Mouse (Mus musculus) common myeloid progenitor, adult 5-6 weeks (primary cell): ENCODE measurements around the gene Lcp2. TPM values are rescaled to one million over a fixed set of nuclear protein-coding genes. Genes with fewer than 3 reads are reported as not detected.
"Not testable (repeated sequence)": the region's sequence is repeated elsewhere in the genome, so short reads cannot be mapped to it uniquely, and the experiment has no call there.

Experiments used
- ATAC-seq: replicated peaks from 2 replicates; pipeline ENCODE4 v1.8.0; 2016; ENCODE audit warnings: low read depth, mild to moderate bottlenecking, moderate TSS enrichment, inconsistent platforms; ENCODE audit not compliant: poor library complexity, severe bottlenecking
- total RNA-seq: library from RNA; stranded (forward); fragments of 200-1000, 187-1606 nt; gene quantifications from 2 replicates; pipeline ENCODE4 v1.2.3, GENCODE M21; 2017

The Lcp2 gene
- total RNA-seq, 1 experiment from 2014 or later = 32.6 TPM

DNA sequence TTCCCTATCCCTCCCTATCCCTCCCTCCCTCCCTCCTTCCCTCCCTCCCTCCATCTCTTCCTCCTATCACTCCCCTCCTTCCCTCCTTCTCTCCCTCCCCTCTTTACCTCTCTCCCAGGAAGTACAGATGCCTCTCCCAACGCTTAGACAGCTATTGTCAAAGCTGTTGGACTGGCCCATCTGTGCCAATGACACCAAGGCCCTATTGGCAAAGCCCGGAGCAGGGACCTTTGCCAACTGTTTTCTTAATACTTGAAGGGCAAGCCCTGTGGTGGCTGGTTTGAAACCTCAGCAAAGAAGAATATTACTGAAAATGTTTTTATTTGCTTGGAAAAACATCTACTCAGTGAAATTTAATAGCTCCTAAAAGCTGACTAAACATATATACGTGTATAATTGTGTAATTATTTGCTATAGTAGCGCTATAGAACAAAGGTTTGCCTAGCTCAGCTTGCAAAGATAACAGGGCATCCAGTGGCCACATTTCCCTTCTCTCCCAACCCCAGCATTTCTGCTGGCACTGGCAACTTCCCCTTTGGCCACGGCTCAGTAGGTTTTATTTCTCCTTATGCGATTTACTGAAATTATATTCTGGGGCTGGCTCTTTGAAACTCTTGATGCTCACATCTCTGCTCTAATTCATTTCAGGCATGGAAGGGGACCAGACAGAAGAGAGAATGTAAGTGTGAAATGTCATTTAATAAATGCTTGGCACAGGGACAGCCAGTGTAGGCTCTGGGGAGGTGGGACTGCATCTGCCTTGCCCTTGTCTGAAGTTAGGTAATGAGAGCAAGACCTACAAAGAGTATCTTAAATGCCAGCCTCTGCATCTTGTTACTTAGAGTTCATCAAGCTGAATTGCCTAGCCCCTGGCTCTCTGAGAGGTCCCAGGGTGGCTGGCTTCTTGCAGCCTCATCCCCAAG, 33.1 kb downstream of the Lcp2 start:
- ATAC-seq = peak; percentile 86

DNA sequence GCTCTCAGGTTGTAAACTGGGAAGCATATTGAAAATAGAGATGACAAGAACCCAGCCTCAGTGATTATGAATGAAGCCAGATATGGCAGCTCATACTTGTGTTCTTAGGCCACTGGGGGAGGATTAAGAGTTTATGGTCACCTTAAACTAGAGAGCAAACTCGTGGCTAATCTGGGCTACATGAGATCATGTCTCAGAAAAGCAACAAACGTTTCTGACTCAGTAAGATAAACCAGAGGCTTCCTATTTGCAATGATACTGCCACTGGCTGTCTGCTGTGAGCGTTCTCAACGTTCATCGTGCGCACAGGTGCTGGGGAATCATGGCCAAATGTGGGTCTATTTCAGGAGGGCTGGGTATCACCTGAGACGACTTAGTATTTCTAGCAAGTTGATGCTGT, 37.1 kb downstream of the Lcp2 start:
- ATAC-seq = no peak

DNA sequence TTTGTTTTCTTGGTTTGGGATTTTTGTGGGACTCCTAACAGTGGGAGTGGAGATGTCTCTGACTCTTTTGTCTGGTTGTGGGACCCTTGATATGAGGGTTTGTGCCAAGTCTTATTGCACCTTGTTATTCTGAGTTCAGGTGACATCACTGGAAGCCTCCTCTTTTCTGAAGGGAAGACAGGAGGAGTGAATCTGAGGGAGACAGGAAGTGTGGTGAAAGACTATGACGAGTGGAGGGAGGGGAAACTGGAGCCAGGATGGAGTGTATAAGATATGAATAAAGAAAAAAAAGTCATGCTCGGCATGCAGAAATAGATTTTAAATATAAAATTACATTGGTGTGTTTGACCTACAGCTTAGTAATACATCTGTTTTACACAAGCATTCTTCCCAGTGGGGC, 37.9 kb downstream of the Lcp2 start:
- no peak for ATAC-seq

DNA sequence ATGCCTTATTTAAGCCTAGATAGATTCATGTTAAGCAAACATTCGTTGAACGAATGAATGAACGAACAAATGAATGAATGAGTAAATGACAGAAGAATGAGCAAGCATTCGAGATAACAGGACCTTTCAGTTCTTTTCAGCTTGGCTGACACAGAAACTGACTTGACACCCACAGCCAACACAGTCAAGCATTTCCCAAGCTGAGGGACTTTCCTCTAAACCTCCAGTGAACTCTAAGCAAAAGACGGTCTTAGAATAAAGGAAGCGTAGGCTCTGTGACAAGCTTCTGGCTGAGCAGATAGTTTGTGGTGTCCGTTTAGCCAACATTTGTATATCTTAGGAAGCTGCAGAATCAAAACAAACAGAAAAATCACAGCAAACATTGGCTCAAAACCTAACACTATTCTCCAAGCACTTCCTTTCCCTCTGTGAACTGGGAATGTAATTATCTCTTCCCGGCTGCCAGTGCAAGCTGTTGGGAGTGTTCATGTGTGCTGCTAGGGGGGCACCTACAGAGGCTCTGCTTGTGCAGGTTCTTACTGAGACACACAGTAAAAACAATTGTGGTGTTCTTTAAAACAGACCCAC, 39.5 kb downstream of the Lcp2 start:
- ATAC-seq = no peak

DNA sequence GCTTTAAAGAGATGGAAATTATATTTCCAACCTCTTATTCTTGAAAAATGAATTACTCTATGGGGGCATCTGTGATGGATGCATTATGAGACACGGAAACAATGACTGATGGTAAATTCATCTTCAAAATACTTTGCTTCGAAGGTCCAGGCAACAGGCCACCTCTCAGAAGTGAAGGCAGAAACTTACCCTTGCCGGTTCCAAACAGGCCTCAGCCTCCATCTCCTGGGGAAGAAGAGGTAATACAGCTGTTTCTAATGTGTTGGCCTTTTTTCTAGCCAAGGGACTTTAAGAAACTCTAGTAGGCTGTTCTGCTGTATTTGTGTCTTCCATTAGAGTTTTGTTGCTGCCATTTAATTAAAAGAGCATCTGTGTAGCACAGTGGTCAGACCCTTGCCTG, 40.3 kb downstream of the Lcp2 start:
- ATAC-seq = no peak

DNA sequence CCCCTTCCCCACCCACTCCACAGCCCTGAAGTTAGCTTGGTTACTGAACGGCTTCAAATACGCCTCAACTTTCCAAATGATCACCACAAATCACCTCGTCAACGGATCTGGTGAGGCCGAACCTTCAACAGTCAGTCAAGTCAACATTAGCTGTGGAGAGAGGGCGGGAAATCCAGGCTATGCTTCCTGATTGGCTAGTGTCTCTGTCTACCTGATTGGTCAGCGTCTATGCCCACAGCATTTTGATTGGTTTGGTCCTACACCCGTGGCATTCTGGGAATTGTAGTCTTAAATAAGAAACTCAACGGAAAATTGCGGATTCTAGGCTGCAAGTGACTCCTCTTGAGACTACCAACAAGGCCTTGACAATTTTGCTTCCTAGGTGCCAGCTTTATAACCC, 51.7 kb downstream of the Lcp2 start, which contains the start of gene 4930469K13Rik:
Gene 4930469K13Rik, minus strand, starts transcription at position 133 of the 400 bp plus-strand sequence.
- peak; percentile 60; the same call in 1 of the 2 replicates for ATAC-seq

DNA sequence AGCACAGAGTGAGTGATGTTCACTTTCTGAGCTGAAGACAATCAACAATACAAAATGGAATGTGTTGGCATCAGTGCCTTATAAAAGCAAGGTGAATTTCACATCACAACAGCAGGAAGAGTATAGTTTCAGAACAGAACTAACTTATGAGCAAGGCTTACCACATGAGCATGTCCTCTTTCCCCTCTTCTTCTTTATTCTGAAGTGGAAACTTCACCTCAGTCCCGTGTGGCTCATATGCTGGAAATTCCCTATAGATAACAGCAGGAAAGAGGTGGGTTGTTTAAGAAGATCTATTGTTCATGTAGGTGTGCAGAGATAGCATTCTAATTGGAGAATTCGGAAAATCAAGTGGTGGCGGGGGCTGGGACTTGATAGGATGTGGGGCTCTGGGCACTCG, 55.1 kb downstream of the Lcp2 start:
- ATAC-seq = no peak

DNA sequence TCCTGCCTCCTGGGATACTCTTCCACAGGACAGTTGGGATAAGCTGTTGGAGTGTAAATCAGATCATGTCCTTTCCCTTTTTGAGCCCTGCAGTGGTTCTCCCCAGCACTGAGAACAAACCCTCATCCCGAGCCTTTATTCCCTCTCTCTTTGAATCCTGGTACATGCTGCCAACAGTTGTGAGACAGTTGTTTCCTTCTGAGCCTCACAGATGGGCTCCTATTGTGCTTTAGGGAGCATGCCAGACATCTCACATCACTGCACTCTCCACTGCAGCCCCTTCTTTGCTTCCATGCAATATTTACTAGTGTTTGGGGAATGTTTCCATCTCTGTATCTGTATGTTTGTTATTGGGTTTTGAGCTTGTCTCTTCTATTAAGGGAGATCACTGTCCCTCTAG, 58.2 kb downstream of the Lcp2 start:
- ATAC-seq = no peak

DNA sequence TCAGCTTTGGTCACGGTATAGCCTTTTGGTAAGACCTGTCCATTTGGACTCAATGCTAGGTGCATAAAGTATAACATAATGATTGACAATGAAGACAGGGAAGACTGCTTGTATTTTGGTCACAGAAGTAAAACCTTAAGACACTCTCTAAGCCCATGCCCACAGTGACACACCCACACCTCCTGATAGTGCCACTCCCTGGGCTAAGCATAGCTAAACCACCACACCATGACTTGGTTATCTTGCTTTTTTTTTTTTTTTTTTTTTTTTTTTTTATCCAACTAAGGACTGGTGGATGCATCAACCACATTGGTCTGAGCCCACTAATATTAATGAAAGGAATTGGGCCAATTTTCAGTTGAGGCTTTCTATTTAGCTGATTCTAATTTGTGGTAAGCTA, 62.5 kb downstream of the Lcp2 start:
- peak; percentile 88 for ATAC-seq

DNA sequence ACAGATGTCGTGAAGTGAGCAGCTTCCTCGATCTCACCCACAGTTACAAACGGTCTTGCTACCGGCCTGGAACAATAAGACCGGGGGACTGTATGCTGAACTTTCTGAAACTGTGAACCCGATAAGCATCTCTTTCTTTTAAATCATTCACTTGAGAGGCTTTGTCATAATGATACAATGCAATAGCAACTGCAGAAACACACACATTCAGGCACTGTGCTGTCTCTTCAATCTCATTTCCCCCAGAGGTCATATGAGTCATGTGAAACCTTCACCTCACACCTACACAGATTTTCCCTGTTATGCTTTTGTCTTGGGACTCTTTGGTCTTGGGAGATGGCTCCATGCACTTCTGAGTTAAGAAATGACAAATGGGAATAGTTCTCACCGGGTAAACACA, 65.2 kb downstream of the Lcp2 start:
- no peak for ATAC-seq

DNA sequence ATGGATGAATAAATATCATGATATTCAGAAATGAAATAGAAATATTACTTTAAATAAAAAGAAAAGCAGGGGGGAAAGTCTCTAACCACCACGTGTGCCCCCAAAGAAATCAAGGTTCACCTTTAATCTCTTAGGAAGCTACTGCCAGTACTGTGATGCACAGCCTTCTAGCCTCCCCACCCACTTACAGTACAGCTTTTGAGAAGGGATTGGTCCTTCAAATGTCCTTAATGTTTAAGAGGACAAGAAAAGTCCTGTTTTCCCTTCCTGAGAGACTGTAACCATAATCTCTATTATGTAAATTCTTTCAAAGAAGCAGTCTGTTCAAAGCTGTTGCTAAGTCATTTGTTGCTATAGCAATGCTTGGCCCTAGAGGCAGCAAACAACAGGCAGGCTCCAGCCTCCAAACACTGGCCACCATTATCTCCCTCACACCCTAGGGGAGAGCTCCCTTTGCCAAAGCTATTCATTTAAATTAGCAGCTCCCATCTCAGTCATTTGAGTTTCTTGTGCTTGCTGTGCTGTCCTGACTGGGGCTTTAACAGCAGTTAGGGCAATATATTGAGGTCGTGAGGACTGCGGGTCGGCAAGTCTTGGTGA, 66.2 kb downstream of the Lcp2 start:
- ATAC-seq = no peak

DNA sequence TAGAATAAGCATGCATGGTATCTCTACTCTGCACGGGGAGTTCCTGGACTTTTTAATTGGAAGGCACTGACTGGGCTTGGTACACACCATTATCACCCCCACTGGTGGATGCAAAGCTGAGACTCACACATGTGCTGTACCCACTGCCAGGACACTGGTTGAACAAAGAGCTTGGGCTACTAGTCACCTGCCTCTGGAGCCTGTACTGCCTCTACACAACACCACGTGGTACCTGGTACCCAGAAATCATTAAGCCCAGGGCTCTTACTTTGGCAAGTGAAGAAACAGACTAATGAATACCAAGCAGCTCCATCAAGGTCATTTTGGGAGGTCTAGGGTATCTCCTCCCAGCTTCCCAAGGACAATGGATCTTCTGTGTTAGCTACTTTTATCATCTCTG, 67.0 kb downstream of the Lcp2 start:
- no peak for ATAC-seq

DNA sequence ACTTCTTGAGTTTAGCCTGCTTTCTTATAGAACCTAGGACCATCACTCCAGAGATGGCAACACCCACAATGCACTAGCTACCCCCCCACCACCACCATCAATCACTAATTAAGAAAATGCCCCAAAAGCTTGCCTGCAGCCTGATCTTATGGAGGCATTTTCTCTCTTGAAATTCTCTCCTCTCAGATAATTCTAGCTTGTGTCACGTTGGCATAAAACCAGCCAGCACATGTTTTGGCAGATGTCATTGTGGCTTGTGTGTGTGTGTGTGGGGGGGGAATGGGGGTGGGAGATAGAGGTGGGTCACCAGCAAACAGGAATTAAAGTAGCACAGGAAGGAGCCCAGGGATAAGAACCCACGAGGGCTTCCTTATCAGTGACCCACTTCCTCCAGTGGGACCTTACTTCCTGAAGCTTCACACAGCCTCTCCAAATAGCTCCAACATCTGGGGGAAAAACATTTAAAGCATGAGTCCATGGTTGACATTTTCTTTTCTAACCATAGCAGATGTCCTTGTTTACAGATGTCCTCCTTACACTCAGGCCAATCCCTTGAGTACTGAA, 69.9 kb downstream of the Lcp2 start:
- peak; percentile 96 for ATAC-seq

DNA sequence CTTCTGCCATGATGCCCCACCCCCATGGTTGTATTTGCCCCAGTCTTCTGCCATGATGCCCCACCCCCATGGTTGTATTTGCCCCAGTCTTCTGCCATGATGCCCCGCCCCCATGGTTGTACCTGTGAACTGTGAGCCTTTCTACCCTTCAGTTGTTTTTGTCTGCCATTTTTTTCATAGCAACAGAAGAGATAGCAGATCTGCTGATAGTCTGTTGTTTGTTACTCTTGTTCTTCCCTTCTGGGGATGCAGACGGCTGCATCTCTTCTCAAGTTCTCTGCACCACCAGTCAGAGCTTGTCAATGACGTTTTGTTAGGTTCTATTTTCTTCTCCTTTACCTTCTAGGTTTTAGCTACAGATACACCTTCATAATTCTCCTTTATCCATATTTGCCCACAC, 70.9 kb downstream of the Lcp2 start:
- no peak for ATAC-seq

DNA sequence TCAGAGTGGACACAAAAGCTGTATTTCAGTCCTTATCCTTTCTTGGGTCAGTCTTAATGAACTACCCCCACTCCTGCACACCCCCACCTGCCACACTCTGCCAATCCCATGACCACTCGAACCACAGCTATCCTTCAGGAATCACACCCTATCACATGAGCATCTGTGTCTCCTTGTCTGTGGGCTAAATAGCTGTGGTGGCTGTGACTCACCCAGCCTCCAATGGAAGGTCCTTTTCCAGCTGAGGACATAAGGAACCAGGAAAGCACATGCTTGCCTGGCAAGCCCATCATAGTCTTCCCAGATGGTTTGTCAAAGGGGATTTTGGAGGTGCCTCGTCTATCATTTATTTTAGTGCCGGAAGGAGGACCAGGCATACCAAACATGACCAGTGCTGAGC, 71.6 kb downstream of the Lcp2 start:
- no peak for ATAC-seq

DNA sequence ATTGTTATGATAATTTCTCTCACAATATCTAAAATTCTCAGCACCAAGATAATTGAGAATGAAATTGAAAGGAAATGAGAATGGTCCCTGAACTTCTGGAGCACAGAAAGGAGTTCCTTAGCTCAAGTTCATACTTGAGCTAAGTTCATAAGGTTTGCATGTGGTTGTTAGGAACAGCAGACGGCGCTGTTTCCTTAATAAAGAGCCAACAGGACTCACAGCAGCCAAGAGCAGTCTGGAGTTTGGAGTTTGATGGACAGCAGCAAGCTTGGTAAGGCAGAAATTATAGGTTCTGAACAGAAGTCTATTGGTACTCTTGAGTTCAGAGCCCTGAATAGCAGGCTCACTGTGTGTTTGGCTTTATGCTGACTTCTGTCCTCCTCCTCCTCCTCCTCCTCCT, 76.4 kb downstream of the Lcp2 start:
- ATAC-seq = peak; percentile 81

DNA sequence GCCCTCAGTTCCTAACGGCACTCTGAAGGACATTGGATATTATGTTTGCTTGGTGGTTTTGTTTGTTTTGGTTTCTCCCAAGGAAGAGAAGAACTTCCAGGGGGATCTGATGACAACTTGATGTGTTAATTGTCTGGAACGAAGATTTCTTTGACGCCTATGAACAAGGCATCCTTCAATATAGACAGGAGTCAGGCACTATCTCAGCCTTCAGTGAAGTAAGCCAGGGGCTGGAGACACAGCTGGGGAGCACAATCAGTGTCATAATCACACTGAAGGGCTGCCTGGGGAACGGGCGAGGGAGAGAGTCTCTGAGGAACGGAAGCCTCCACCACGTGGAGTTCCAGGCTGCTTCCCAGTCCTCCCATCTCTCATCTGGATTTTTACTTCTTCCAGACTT, 78.1 kb downstream of the Lcp2 start:
- ATAC-seq = no peak

DNA sequence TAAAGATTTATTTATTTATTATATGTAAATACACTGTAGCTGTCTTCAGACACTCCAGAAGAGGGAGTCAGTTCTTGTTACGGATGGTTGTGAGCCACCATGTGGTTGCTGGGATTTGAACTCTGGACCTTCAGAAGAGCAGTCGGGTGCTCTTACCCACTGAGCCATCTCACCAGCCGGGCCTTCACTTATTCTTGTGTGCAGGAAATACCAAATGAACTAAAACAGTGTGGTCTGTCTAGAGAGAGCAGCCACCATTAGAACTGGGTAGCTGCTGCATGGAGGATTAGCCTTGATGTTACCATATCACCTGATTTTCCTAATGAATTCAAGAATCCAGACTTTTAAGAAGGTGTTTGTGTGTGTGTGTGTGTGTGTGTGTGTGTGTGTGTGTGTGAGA, 79.0 kb downstream of the Lcp2 start:
- ATAC-seq = not testable (repeated sequence)

DNA sequence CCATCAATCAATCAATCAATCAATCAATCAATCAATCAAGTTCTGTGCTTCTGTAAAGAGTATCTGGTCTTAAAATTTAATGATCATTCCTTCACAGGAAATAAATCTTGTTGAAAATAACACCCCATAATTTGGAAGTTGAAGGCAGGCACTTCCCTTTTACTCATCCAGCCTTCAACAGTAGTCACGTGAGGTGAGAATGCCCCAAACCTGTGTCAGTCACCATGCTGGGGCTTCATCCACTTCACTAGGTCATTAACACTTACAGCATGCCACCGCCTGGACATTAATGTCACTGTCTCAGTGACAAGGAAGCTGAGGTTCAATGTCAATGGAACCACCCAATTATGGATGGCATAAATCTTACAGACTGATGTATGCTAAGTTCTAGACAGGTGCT, 81.7 kb downstream of the Lcp2 start:
- no peak for ATAC-seq

DNA sequence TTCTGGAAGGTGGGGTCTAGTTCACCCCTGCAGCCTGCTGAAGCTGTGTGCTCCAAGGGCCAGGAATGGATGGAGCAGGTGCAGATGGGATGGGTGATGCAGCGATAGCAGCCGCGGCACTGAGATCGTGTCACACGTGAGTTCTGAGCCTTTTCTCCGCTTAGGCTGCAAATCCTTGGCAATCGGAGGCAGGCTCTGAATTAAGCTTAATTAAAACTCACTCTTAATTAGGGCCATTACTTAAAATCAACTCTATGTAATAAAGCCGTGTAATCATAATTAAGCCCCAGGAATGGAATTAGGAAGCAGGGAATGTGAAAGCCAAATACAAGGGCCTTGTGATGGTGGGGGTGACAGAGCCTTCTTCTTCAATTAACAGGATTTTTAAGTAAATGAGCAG, 92.6 kb downstream of the Lcp2 start:
- no peak for ATAC-seq
